Mouse (Mus musculus) Patski (cell line): ENCODE results near the gene Ndrg4. TPM values are rescaled to one million over a fixed set of nuclear protein-coding genes. Genes with fewer than 3 reads are reported as not detected.
A peak's percentile ranks its signal among the peaks of the same experiment; 100 is the strongest.

Source experiments
- ATAC-seq: fragments of 100-300 bp; one replicate; pipeline ENCODE4 v1.8.0; 2021
- CTCF ChIA-PET: fragments of 350-600 bp; sonication (Branson Sonifier 250); formaldehyde crosslinking; loops from one replicate; lab custom pipeline; 2022; ENCODE audit warnings: inconsistent platforms; lab: Charles Lee
- POLR2A ChIA-PET: fragments of 350-600 bp; sonication (Branson Sonifier 250); formaldehyde crosslinking; loops from one replicate; lab custom pipeline; 2022; ENCODE audit warnings: antibody characterized with exemption, inconsistent platforms; lab: Charles Lee
- DNase-seq: peaks from one replicate; pipeline ENCODE4 v3.0.0-alpha.2; 2011; ENCODE audit warnings: low read depth, low spot score
- H3K27me3 ChIP-seq: fragments of 371-371 bp; one replicate; pipeline ENCODE4 v1.5.1; 2021
- CTCF ChIP-seq: fragments of 100-300 bp; IDR thresholded peaks from one replicate; pipeline ENCODE4 v1.5.1; 2021
- in situ Hi-C: fragments of 300-500 bp; cut with MboI; formaldehyde crosslinking; loops from 3 replicates; pipeline ENCODE4 v1.11.1; 2018; ENCODE audit warnings: low pct_unique_long_range_greater_than_20kb, mixed read lengths
- polyA plus RNA-seq: library from polyadenylated mRNA; unstranded; gene quantifications from one replicate; pipeline ENCODE4 v1.2.3, GENCODE M21; 2021

Ndrg4 gene
- polyA plus RNA-seq, 1 experiment from 2014 or later, result 26.6 TPM

DNA sequence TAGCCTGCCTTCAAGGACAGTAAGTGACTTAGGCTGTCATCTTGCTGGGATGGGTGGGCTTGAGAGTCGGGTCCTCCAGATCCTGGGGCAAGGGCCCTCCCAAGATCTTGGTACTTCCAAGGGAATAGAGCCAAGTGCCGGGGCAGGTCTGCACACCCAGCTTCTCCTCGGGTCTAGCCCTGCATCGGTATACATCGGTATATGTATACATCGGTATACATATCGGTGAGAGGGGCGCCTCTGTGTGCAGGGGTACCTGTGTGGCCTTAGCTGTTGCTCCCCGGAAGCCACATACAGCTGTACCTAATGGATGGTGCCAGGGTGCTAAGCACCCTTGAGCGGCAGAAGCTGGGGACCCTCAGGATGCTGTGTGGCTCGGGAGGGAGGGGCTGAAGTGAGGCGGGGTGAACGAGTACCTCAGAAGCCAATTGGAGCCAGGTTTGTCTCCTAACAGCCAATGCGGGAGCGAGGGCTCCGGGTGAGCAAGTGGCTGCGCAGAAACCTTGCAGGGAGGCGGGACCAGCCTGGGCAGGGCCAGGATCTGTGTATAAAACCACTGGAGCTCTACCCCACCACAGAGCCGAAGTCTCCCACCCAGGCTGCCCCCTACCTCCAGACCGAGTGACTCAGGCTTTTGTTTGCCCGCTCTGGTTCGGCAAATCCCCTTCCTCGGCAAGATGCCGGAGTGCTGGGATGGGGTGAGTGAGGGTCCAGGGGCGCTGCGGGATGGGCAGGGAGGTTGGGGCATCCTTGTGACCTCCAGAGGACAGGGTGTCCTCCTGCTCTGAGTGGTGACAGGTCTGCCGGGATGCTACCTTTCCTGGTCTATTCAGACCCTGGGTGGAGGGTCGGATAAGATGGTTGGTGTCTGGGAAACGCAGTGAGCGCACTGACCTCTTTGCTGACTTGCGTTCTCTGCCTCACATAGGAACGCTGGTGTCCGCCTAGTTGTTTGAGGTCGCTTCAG lies 26.0 kb downstream of the Ndrg4 start:
- in situ Hi-C loops, result no loop called here
- peak; percentile 97 for ATAC-seq
- peak; percentile 35 for DNase-seq
- POLR2A ChIA-PET, result interaction anchor here (0.5 kb wide), 1 partner anchor 54 kb away, joined by 3 read pairs; no protein-coding TSS in a partner anchor
- CTCF ChIA-PET, result interaction anchor here (0.9 to 2.1 kb wide), 2 partner anchors 9 to 103 kb away, joined by 3 to 7 read pairs; no protein-coding TSS in a partner anchor
- H3K27me3 ChIP-seq, result peaks cover 31% of the 10 kb centered on the region
- TF ChIP-seq CTCF, result no peak

GRCm38 (mm10) chr8:95703461-95704260 lies 26.9 kb downstream of the Ndrg4 start:
- in situ Hi-C loops, result no loop called here
- POLR2A ChIA-PET, result no interaction called here
- DNase-seq, result no peak
- CTCF ChIA-PET, result interaction anchor here (0.9 kb wide), 1 partner anchor 8 kb away, joined by 3 read pairs; no protein-coding TSS in a partner anchor
- peaks cover 24% of the 10 kb centered on the region for H3K27me3 ChIP-seq
- peak; percentile 6 for ATAC-seq
- TF ChIP-seq CTCF, result no peak

DNA sequence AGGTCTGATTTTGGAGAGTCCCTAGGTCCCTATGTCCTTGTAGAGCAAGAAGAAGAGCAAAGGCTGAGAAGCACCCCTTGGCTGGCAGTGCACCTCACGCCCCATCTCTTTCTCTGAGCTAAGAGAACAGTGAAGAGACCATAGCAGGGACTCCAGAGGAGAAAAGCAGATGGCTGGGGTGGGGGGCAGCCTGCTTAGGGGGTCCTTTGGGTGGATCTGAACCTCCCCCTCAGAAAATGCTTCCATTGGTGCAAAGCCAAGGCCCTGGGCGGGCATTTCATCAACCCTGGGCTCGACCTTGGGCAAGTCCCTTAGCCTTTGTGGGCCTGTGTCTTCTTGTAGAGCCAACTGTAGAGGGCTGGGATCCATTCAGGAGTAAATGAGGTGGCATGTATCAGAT lies 27.8 kb downstream of the Ndrg4 start:
- ATAC-seq (no peak), DNase-seq (no peak)
- no peak for TF ChIP-seq CTCF
- H3K27me3 ChIP-seq, result peaks cover 17% of the 10 kb centered on the region
- POLR2A ChIA-PET, result no interaction called here
- in situ Hi-C loops, result no loop called here
- CTCF ChIA-PET, result no interaction called here

GRCm38 (mm10) chr8:95709579-95709978 lies 32.8 kb downstream of the Ndrg4 start:
- in situ Hi-C loops, result no loop called here
- no peak for TF ChIP-seq CTCF

GRCm38 (mm10) chr8:95711029-95711428 lies 34.2 kb downstream of the Ndrg4 start:
- in situ Hi-C loops, result no loop called here

More at GRCm38 (mm10) chr8:95709579-95709978, 32.8 kb downstream of the Ndrg4 start:
- ATAC-seq, result no peak
- CTCF ChIA-PET, result interaction anchor here (2.1 kb wide), 1 partner anchor 13 kb away, joined by 7 read pairs; no protein-coding TSS in a partner anchor
- POLR2A ChIA-PET, result no interaction called here
- DNase-seq, result no peak
- no peaks in the 10 kb centered on the region for H3K27me3 ChIP-seq

DNA sequence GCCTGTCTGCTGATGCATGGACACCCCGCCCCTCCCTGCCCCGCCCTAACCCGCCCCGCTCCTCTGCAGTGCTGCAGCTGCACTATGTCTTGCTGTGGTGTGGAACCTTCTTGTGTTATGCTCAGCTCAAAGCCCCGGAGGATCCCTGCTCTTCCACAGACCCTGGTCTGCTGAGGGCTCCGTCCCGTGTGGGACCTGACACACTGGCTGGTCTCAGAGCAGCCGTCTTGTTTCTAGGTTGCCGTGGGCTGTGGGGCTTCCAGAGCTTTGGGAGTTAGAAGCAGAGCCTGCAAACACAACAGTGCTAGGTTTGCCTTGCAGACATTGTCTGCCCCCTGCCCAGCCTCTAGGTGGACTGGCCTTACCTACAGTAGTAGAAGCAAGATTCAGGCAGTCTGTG lies 35.6 kb downstream of the Ndrg4 start:
- ChIA-PET CTCF (interaction anchor here (2.3 kb wide), 1 partner anchor 121 kb away, joined by 5 read pairs; no protein-coding TSS in a partner anchor), POLR2A (no interaction called here)
- TF ChIP-seq CTCF, result no peak
- in situ Hi-C loops, result no loop called here
- ATAC-seq (no peak), DNase-seq (no peak)
- H3K27me3 ChIP-seq, result no peaks in the 10 kb centered on the region

More at GRCm38 (mm10) chr8:95711029-95711428, 34.2 kb downstream of the Ndrg4 start:
- no peaks in the 10 kb centered on the region for H3K27me3 ChIP-seq
- TF ChIP-seq CTCF, result no peak
- ATAC-seq (no peak), DNase-seq (no peak)
- POLR2A ChIA-PET, result no interaction called here
- CTCF ChIA-PET, result interaction anchor here (0.9 kb wide), 1 partner anchor 7 kb away, joined by 3 read pairs; no protein-coding TSS in a partner anchor

- DNase-seq, result no peak
- in situ Hi-C loops, result no loop called here
- ChIA-PET CTCF (interaction anchor here (0.6 to 2.3 kb wide), 6 partner anchors 8 to 203 kb away, joined by 3 to 5 read pairs (median 4); no protein-coding TSS in a partner anchor), POLR2A (no interaction called here)
- ATAC-seq, result peak; percentile 55
- TF ChIP-seq CTCF, result no peak
- no peaks in the 10 kb centered on the region for H3K27me3 ChIP-seq
Observed at GRCm38 (mm10) chr8:95713100-95714010, 36.6 kb downstream of the Ndrg4 start.

DNA sequence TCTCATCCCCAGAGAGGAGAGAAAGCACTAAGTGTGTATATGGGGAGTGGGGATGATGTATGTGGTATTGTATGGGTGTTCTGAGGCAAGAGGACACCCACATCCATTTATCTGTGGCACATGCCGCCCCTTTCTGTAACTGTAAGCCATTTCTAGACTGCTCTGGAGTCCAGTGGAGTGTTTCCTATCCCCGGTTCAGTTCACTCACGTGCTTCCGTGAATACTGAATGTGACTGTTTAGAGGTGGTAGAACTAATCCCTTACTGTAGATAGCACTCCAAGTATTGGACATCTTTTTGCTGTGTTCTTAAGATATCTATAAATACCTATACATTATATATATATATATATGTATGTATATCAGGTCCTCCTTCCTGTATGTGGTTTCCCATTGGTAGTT lies 37.6 kb downstream of the Ndrg4 start:
- TF ChIP-seq CTCF, result no peak
- in situ Hi-C loops, result no loop called here
- ATAC-seq, result no peak

GRCm38 (mm10) chr8:95714837-95715413 lies 38.1 kb downstream of the Ndrg4 start:
- in situ Hi-C loops, result no loop called here
- POLR2A ChIA-PET, result no interaction called here
- H3K27me3 ChIP-seq, result no peaks in the 10 kb centered on the region
- CTCF ChIA-PET, result interaction anchor here (1.4 kb wide), 1 partner anchor 200 kb away, joined by 6 read pairs; no protein-coding TSS in a partner anchor
- TF ChIP-seq CTCF, result no peak
- ATAC-seq (no peak), DNase-seq (no peak)

More for the DNA sequence above, 37.6 kb downstream of the Ndrg4 start:
- no peaks in the 10 kb centered on the region for H3K27me3 ChIP-seq
- CTCF ChIA-PET, result interaction anchor here (0.9 to 2.3 kb wide), 4 partner anchors 17 to 202 kb away, joined by 3 to 5 read pairs (median 4); no protein-coding TSS in a partner anchor
- POLR2A ChIA-PET, result no interaction called here
- DNase-seq, result no peak
